Mouse (Mus musculus) lung, embryonic 15.5 days (tissue): Measurements from ENCODE around the gene Gemin5. TPM values are rescaled to one million over a fixed set of nuclear protein-coding genes. Genes with fewer than 3 reads are reported as not detected.
A peak's percentile ranks its signal among the peaks of the same experiment; 100 is the strongest.

Experiments used
- ATAC-seq: fragments of 200-750 bp; cut with Nextera tagmentation; 2 replicates; pipeline ENCODE4 v1.8.0; 2017; ENCODE audit warnings: moderate number of reproducible peaks, borderline replicate concordance; ENCODE audit not compliant: low FRiP score, low TSS enrichment; ENCODE audit errors: extremely low read depth
- H3K27ac ChIP-seq: fragments of 300-500 bp; sonication (generic); 2 replicates; pipeline ENCODE4 v1.5.1; 2015; ENCODE audit warnings: moderate library complexity, mild to moderate bottlenecking, inconsistent platforms
- H3K27me3 ChIP-seq: fragments of 300-500 bp; sonication (generic); 2 replicates; pipeline ENCODE4 v1.6.1; 2015; ENCODE audit warnings: inconsistent platforms
- H3K36me3 ChIP-seq: fragments of 300-500 bp; sonication (generic); 2 replicates; pipeline ENCODE4 v1.6.1; 2015; ENCODE audit warnings: inconsistent platforms
- H3K4me1 ChIP-seq: fragments of 300-500 bp; sonication (generic); 2 replicates; pipeline ENCODE4 v1.6.1; 2015; ENCODE audit warnings: inconsistent platforms
- H3K4me2 ChIP-seq: fragments of 300-500 bp; sonication (generic); 2 replicates; pipeline ENCODE4 v1.6.1; 2015; ENCODE audit warnings: inconsistent platforms, mild to moderate bottlenecking, moderate library complexity
- H3K4me3 ChIP-seq: fragments of 300-500 bp; sonication (generic); 2 replicates; pipeline ENCODE4 v1.5.1; 2015; ENCODE audit warnings: mild to moderate bottlenecking, inconsistent platforms
- H3K9ac ChIP-seq: fragments of 300-500 bp; sonication (generic); 2 replicates; pipeline ENCODE4 v1.6.1; 2015; ENCODE audit warnings: inconsistent platforms
- H3K9me3 ChIP-seq: fragments of 300-500 bp; sonication (generic); 2 replicates; pipeline ENCODE4 v1.6.1; 2016; ENCODE audit warnings: inconsistent platforms
- WGBS: fragments of 180-500 bp; shearing (Covaris S2); methylation state at CpG from one replicate; pipeline ENCODE4 v1.1.7; 2015; 5-methylcytosine and 5-hydroxymethylcytosine counted together
- polyA plus RNA-seq: library from polyadenylated mRNA; unstranded; fragments of >200 nt; fragmentation: Nextera tagmentation; extraction: Ambion mirVana; gene quantifications from 2 replicates; pipeline ENCODE4 v1.2.1, GENCODE M21; 2015

Gene Gemin5
- polyA plus RNA-seq, 1 experiment from 2014 or later, result 20.2 TPM

GRCm38 (mm10) chr11:58167822-58168166 is 545 bp downstream of the Gemin5 start:
- H3K4me2 ChIP-seq, result peak overlapping the region; percentile 84
- no peaks in the 10 kb centered on the region for H3K9me3 ChIP-seq
- no peaks in the 10 kb centered on the region for H3K27me3 ChIP-seq
- H3K27ac ChIP-seq, result peak overlapping the region; percentile 73; the same call in 1 of the 2 replicates
- 1% methylated on average over 8 of the region's 8 CpGs for WGBS
- peaks cover 28% of the 10 kb centered on the region for H3K36me3 ChIP-seq
- no peak for ATAC-seq
- peak overlapping the region; percentile 81 for H3K9ac ChIP-seq
- H3K4me3 ChIP-seq, result peak overlapping the region; percentile 98
- H3K4me1 ChIP-seq, result peaks cover 21% of the 10 kb centered on the region

GRCm38 (mm10) chr11:58165072-58165471 is 3.3 kb downstream of the Gemin5 start:
- Histone ChIP-seq H3K4me2 (no peak overlapping the region), H3K9ac (no peak overlapping the region), H3K9me3 (no peaks in the 10 kb centered on the region), H3K4me3 (no peak overlapping the region), H3K36me3 (peaks cover 44% of the 10 kb centered on the region), H3K4me1 (peaks cover 10% of the 10 kb centered on the region; the same call in 1 of the 2 replicates), H3K27me3 (no peaks in the 10 kb centered on the region), H3K27ac (no peak overlapping the region)
- WGBS, result 93% methylated on average over 2 of the region's 2 CpGs
- ATAC-seq, result no peak

GRCm38 (mm10) chr11:58156871-58157270 is 11.5 kb downstream of the Gemin5 start:
- no peak overlapping the region for H3K27ac ChIP-seq
- H3K9ac ChIP-seq, result no peak overlapping the region
- H3K4me2 ChIP-seq, result no peak overlapping the region
- peaks cover 73% of the 10 kb centered on the region for H3K36me3 ChIP-seq
- WGBS, result 67% methylated on average over 3 of the region's 3 CpGs
- no peaks in the 10 kb centered on the region for H3K9me3 ChIP-seq
- H3K4me3 ChIP-seq, result no peak overlapping the region
- no peaks in the 10 kb centered on the region for H3K4me1 ChIP-seq
- no peaks in the 10 kb centered on the region for H3K27me3 ChIP-seq
- ATAC-seq, result no peak

GRCm38 (mm10) chr11:58155458-58155857 is 12.9 kb downstream of the Gemin5 start:
- ATAC-seq, result no peak
- Histone ChIP-seq H3K4me1 (no peaks in the 10 kb centered on the region), H3K9ac (no peak overlapping the region), H3K4me2 (no peak overlapping the region), H3K27ac (no peak overlapping the region), H3K9me3 (no peaks in the 10 kb centered on the region), H3K36me3 (peaks cover 75% of the 10 kb centered on the region), H3K4me3 (no peak overlapping the region), H3K27me3 (no peaks in the 10 kb centered on the region)
- 78% methylated on average over 9 of the region's 9 CpGs for WGBS

- whole genome bisulfite sequencing, result 79% methylated on average over 5 of the region's 5 CpGs
- no peaks in the 10 kb centered on the region for H3K4me1 ChIP-seq
- no peak for ATAC-seq
- H3K4me3 ChIP-seq, result no peak overlapping the region
- no peak overlapping the region for H3K4me2 ChIP-seq
- H3K9ac ChIP-seq, result no peak overlapping the region
- no peak overlapping the region for H3K27ac ChIP-seq
- H3K9me3 ChIP-seq, result no peaks in the 10 kb centered on the region
- H3K27me3 ChIP-seq, result no peaks in the 10 kb centered on the region
- peaks cover 78% of the 10 kb centered on the region for H3K36me3 ChIP-seq
These were observed 22.1 kb downstream of the Gemin5 start for GRCm38 (mm10) chr11:58146241-58146640.

GRCm38 (mm10) chr11:58143704-58144426 is 24.5 kb downstream of the Gemin5 start:
- Histone ChIP-seq H3K36me3 (peaks cover 78% of the 10 kb centered on the region), H3K4me3 (no peak overlapping the region), H3K4me1 (no peaks in the 10 kb centered on the region), H3K9me3 (no peaks in the 10 kb centered on the region), H3K9ac (no peak overlapping the region), H3K27me3 (no peaks in the 10 kb centered on the region), H3K27ac (no peak overlapping the region), H3K4me2 (no peak overlapping the region)
- 87% methylated on average over 9 of the region's 9 CpGs for WGBS
- ATAC-seq, result no peak

GRCm38 (mm10) chr11:58139466-58139865 is 28.9 kb downstream of the Gemin5 start:
- Histone ChIP-seq H3K9me3 (no peaks in the 10 kb centered on the region), H3K4me1 (no peaks in the 10 kb centered on the region), H3K4me3 (no peak overlapping the region), H3K9ac (no peak overlapping the region), H3K36me3 (peaks cover 80% of the 10 kb centered on the region), H3K27me3 (no peaks in the 10 kb centered on the region), H3K4me2 (no peak overlapping the region), H3K27ac (no peak overlapping the region)
- WGBS, result 81% methylated on average over 3 of the region's 3 CpGs
- ATAC-seq, result no peak

- no peak overlapping the region for H3K9ac ChIP-seq
These were observed 29.5 kb downstream of the Gemin5 start for GRCm38 (mm10) chr11:58138821-58139220.

GRCm38 (mm10) chr11:58136677-58137076 is 31.7 kb downstream of the Gemin5 start:
- Histone ChIP-seq H3K4me1 (no peaks in the 10 kb centered on the region), H3K4me3 (no peak overlapping the region), H3K27ac (no peak overlapping the region), H3K27me3 (no peaks in the 10 kb centered on the region), H3K36me3 (peaks cover 84% of the 10 kb centered on the region), H3K9ac (no peak overlapping the region), H3K9me3 (no peaks in the 10 kb centered on the region), H3K4me2 (no peak overlapping the region)
- no peak for ATAC-seq
- WGBS, result 86% methylated on average over 6 of the region's 6 CpGs

More at GRCm38 (mm10) chr11:58138821-58139220, 29.5 kb downstream of the Gemin5 start:
- H3K4me1 ChIP-seq, result no peaks in the 10 kb centered on the region
- H3K4me2 ChIP-seq, result no peak overlapping the region
- H3K27ac ChIP-seq, result no peak overlapping the region
- no peaks in the 10 kb centered on the region for H3K27me3 ChIP-seq
- ATAC-seq, result no peak
- no peak overlapping the region for H3K4me3 ChIP-seq
- no peaks in the 10 kb centered on the region for H3K9me3 ChIP-seq
- WGBS, result 89% methylated on average over 11 of the region's 11 CpGs
- peaks cover 81% of the 10 kb centered on the region for H3K36me3 ChIP-seq

GRCm38 (mm10) chr11:58135296-58135695 is 33.0 kb downstream of the Gemin5 start:
- Histone ChIP-seq H3K9ac (no peak overlapping the region), H3K4me3 (no peak overlapping the region), H3K9me3 (no peaks in the 10 kb centered on the region), H3K27me3 (no peaks in the 10 kb centered on the region), H3K4me2 (no peak overlapping the region), H3K36me3 (peaks cover 83% of the 10 kb centered on the region), H3K27ac (no peak overlapping the region), H3K4me1 (no peaks in the 10 kb centered on the region)
- ATAC-seq, result no peak

- peaks cover 84% of the 10 kb centered on the region for H3K36me3 ChIP-seq
- no peak overlapping the region for H3K27ac ChIP-seq
- no peak overlapping the region for H3K4me2 ChIP-seq
- no peak for ATAC-seq
- no peak overlapping the region for H3K9ac ChIP-seq
- no peaks in the 10 kb centered on the region for H3K9me3 ChIP-seq
- H3K27me3 ChIP-seq, result no peaks in the 10 kb centered on the region
- no peaks in the 10 kb centered on the region for H3K4me1 ChIP-seq
- no peak overlapping the region for H3K4me3 ChIP-seq
These were observed 33.5 kb downstream of the Gemin5 start for GRCm38 (mm10) chr11:58134869-58135268.

GRCm38 (mm10) chr11:58132026-58132425 is 36.3 kb downstream of the Gemin5 start:
- H3K27ac ChIP-seq, result no peak overlapping the region
- no peak overlapping the region for H3K4me3 ChIP-seq
- ATAC-seq, result no peak
- no peak overlapping the region for H3K9ac ChIP-seq
- no peaks in the 10 kb centered on the region for H3K9me3 ChIP-seq
- H3K36me3 ChIP-seq, result peaks cover 84% of the 10 kb centered on the region
- H3K4me2 ChIP-seq, result no peak overlapping the region
- H3K27me3 ChIP-seq, result no peaks in the 10 kb centered on the region
- H3K4me1 ChIP-seq, result no peaks in the 10 kb centered on the region
- WGBS, result 97% methylated on average over 3 of the region's 3 CpGs
